Mouse (Mus musculus): ENCODE measurements at regions not wholly inside any gene's neighbourhood (a gene's known extent, or its start where the extent isn't known, plus 50 kb on each side); places are given as distances from the start of the nearest gene placed in this dataset.

GRCm38 (mm10) chrX:12917105-12917504, 154.2 kb upstream of the Usp9x start:
- TF ChIP-seq CTCF (IDR thresholded peaks at IDR 0.05; ENCODE audit: low read depth, low read length) (peak; percentile 17; the same call in 1 of the 2 replicates), POLR2A (IDR thresholded peaks at IDR 0.05; ENCODE audit: extremely low read depth, insufficient read depth, low read length) (no peak)

All from liver, adult 2 months (tissue).